Mouse (Mus musculus) lung, postnatal 0 days (tissue): ENCODE measurements at regions not wholly inside any gene's neighbourhood (a gene's known extent, or its start where the extent isn't known, plus 50 kb on each side); places are given as distances from the start of the nearest gene placed in this dataset.

Experiments used
- ATAC-seq: fragments of 200-750 bp; cut with Nextera tagmentation; 2 replicates; pipeline ENCODE4 v1.8.0; 2017; ENCODE audit warnings: moderate library complexity
- DNase-seq: peaks from one replicate; pipeline ENCODE4 v3.0.0-alpha.2; 2016; ENCODE audit warnings: low spot score
- H3K27ac ChIP-seq: fragments of 300-500 bp; sonication (generic); 2 replicates; pipeline ENCODE4 v1.5.1; 2014; ENCODE audit warnings: antibody characterized with exemption, mild to moderate bottlenecking, low read length, mixed read lengths
- H3K27me3 ChIP-seq: fragments of 300-500 bp; sonication (generic); replicated peaks from 2 replicates; pipeline ENCODE4 v1.6.1; 2014; ENCODE audit warnings: low read length, mixed read lengths; ENCODE audit not compliant: insufficient read depth
- H3K36me3 ChIP-seq: fragments of 300-500 bp; sonication (generic); 2 replicates; pipeline ENCODE4 v1.6.1; 2014; ENCODE audit warnings: low read length, mixed read lengths; ENCODE audit not compliant: insufficient read depth
- H3K4me1 ChIP-seq: fragments of 300-500 bp; sonication (generic); 2 replicates; pipeline ENCODE4 v1.6.1; 2014; ENCODE audit warnings: antibody characterized with exemption, low read depth, low read length, mixed read lengths; ENCODE audit not compliant: insufficient read depth
- H3K4me2 ChIP-seq: fragments of 300-500 bp; sonication (generic); replicated peaks from 2 replicates; pipeline ENCODE4 v1.6.1; 2014; ENCODE audit warnings: low read depth, mild to moderate bottlenecking, low read length, moderate library complexity, mixed read lengths
- H3K4me3 ChIP-seq: fragments of 300-500 bp; sonication (generic); 2 replicates; pipeline ENCODE4 v1.5.1; 2014; ENCODE audit warnings: low read depth, low read length
- H3K9ac ChIP-seq: fragments of 300-500 bp; sonication (generic); replicated peaks from 2 replicates; pipeline ENCODE4 v1.6.1; 2014; ENCODE audit warnings: low read depth, mild to moderate bottlenecking
- H3K9me3 ChIP-seq: fragments of 300-500 bp; sonication (generic); 2 replicates; pipeline ENCODE4 v1.6.1; 2016; ENCODE audit warnings: low read length, mixed read lengths
- CTCF ChIP-seq: IDR thresholded peaks from 2 replicates; pipeline ENCODE4 v1.5.1; 2016; ENCODE audit warnings: antibody characterized with exemption, mild to moderate bottlenecking
- EP300 ChIP-seq: IDR thresholded peaks from 2 replicates; pipeline ENCODE4 v1.6.1; 2016; ENCODE audit warnings: antibody characterized with exemption, mild to moderate bottlenecking, control low read depth
- WGBS: fragments of 180-500 bp; shearing (Covaris S2); extraction: QIAGEN DNeasy Blood & Tissue Kit; methylation state at CpG from one replicate; pipeline ENCODE4 v1.1.7; 2014; 5-methylcytosine and 5-hydroxymethylcytosine counted together

DNA sequence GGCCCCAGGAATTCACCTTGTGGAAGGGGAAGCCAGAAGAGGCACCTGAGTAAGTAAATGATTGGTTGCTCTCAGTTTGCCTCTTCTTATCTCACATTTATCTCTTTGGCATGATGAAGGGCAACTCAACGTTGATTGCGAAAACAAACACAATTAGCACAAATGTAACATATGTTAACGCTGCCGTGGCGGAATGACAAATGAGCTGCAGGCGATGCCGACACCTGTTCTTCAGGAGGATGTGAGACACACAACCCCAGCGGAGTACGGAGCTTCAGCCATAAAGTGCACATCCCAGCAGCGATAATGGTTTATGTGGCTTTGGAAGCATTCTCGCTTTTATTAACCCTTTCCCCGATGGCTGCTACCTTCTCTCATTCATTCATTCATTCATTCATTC is 134.7 kb downstream of the Gm11146 start:
- WGBS, result 63% methylated on average over 12 of the region's 12 CpGs
- DNase-seq, result no peak
- no peak overlapping the region for H3K27ac ChIP-seq
- H3K9me3 ChIP-seq, result no peaks in the 10 kb centered on the region
- no peaks in the 10 kb centered on the region for H3K36me3 ChIP-seq
- no peak overlapping the region for H3K4me3 ChIP-seq
- no peak overlapping the region for H3K9ac ChIP-seq
- H3K4me2 ChIP-seq, result no peak overlapping the region
- H3K4me1 ChIP-seq, result no peaks in the 10 kb centered on the region
- no peak for TF ChIP-seq EP300
- ATAC-seq, result no peak
- no peaks in the 10 kb centered on the region for H3K27me3 ChIP-seq

DNA sequence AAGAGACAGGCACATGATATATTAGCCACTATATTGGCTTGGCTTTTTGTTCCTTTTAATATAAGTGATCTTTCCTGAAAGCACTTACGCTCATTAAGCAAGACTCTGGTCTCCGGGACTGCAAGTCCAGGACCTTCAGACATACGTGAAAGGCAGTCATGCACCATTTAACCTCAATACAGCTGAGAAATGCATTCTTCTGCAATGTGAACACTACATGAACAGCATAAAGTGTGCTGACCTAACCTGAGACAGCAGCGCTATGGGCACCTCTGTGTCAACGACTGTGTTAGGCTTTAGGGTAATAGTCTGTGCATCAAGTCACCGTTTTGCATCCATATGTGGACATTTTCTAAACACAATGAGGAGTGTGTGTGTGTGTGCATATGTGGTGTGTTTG is 137.3 kb downstream of the Gm11146 start:
- H3K4me2 ChIP-seq, result no peak overlapping the region
- TF ChIP-seq CTCF (no peak), EP300 (no peak)
- no peak overlapping the region for H3K4me3 ChIP-seq
- ATAC-seq, result no peak
- no peaks in the 10 kb centered on the region for H3K36me3 ChIP-seq
- no peak overlapping the region for H3K27ac ChIP-seq
- H3K9ac ChIP-seq, result no peak overlapping the region
- DNase-seq, result no peak
- H3K9me3 ChIP-seq, result no peaks in the 10 kb centered on the region
- H3K27me3 ChIP-seq, result no peaks in the 10 kb centered on the region
- H3K4me1 ChIP-seq, result no peaks in the 10 kb centered on the region
- 84% methylated on average over 6 of the region's 6 CpGs for WGBS

DNA sequence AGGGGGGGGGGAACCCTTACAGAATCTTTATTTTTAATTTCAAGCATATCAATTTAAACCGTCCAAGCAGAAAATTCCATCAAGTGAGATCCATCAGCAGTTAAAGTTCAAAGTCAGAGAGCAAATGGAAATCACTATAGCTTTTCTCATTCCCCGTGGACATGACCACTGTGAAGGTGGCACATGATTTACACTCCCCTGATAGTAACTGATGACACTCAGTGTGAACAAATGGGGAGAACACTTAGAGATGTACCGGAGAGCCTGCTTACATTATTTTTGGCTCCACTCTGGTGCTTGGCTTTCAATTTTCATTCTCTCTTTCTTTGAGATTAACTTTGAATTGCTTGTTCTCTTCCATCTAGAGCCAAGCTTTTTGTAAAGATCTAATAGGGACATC is 140.0 kb downstream of the Gm11146 start:
- H3K4me1 ChIP-seq, result no peaks in the 10 kb centered on the region
- no peaks in the 10 kb centered on the region for H3K27me3 ChIP-seq
- H3K27ac ChIP-seq, result no peak overlapping the region
- H3K36me3 ChIP-seq, result no peaks in the 10 kb centered on the region
- ATAC-seq (no peak), DNase-seq (no peak)
- TF ChIP-seq CTCF (no peak), EP300 (no peak)
- H3K9me3 ChIP-seq, result no peaks in the 10 kb centered on the region
- WGBS, result 75% methylated on average over 3 of the region's 3 CpGs
- no peak overlapping the region for H3K9ac ChIP-seq
- H3K4me2 ChIP-seq, result no peak overlapping the region
- no peak overlapping the region for H3K4me3 ChIP-seq

DNA sequence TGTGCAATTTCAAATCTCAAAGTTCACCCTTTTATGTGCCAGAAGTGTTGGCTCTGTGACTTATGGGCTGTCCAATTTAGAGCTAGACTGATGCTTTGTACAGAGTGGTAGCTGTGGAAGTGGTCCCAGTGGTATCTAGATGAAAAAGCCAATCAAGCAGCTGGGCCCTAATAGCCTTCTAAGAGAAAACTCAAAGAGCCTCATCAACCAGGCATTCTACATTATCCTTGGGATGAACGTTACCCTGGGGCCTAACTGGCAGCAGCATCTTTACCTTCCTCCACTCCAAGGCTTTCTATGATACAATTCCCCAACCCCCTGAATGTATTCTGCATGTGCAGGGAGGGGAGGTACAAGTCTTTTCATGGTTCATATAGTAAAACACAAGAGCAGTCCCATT is 140.4 kb downstream of the Gm11146 start:
- H3K9me3 ChIP-seq, result no peaks in the 10 kb centered on the region
- TF ChIP-seq CTCF (no peak), EP300 (no peak)
- 81% methylated on average over 1 of the region's 1 CpGs for WGBS

DNA sequence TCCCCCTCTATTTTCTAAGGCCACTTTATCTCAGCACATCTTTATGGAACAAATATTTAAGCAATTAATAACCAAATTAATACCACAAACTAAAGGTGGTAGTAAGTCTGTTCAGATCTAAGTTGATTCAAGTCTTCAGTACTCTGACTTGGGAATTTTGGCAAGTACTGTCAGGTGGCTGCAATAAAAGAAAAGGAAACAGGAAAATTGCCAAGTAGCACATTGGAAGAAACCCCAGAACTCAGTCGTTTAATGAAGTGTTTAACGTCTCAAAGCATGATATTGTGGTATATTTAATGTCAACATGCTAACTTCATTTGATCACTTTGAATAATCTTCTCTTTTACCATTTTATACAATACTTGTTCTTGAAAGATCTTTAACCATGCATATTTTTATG is 142.2 kb downstream of the Gm11146 start:
- Histone ChIP-seq H3K9me3 (no peaks in the 10 kb centered on the region), H3K36me3 (no peaks in the 10 kb centered on the region), H3K4me3 (no peak overlapping the region), H3K4me2 (no peak overlapping the region), H3K4me1 (no peaks in the 10 kb centered on the region), H3K9ac (no peak overlapping the region), H3K27ac (no peak overlapping the region), H3K27me3 (no peaks in the 10 kb centered on the region)
- DNase-seq (no peak), ATAC-seq (no peak)
- TF ChIP-seq EP300 (no peak), CTCF (no peak)
- WGBS, result 26% methylated on average over 2 of the region's 2 CpGs

More for the DNA sequence above, 140.4 kb downstream of the Gm11146 start:
- ATAC-seq (no peak), DNase-seq (no peak)
- Histone ChIP-seq H3K27ac (no peak overlapping the region), H3K4me3 (no peak overlapping the region), H3K9ac (no peak overlapping the region), H3K4me1 (no peaks in the 10 kb centered on the region), H3K4me2 (no peak overlapping the region), H3K36me3 (no peaks in the 10 kb centered on the region), H3K27me3 (no peaks in the 10 kb centered on the region)

DNA sequence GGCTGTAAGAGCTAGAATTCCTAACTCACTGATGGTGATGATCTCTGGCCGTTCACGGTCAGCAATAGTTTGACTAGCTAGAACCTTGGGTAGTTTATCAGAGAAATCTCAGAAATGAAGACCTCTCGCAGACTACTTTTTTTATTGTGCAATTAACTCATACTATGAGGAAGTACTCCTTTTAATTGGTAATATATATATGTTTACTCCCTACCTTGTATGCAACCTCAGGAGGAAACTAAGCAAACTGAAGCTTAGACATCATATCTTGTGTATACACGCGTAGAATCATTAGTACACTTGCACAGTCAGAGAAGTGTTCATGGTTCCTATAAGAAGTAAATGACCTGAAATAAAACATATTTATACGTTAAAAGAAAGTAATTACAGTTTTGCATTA is 157.2 kb downstream of the Gm11146 start:
- WGBS, result 88% methylated on average over 6 of the region's 6 CpGs
- Histone ChIP-seq H3K4me1 (no peaks in the 10 kb centered on the region), H3K4me2 (no peak overlapping the region), H3K36me3 (no peaks in the 10 kb centered on the region), H3K9ac (no peak overlapping the region), H3K9me3 (no peaks in the 10 kb centered on the region), H3K27me3 (no peaks in the 10 kb centered on the region), H3K27ac (no peak overlapping the region), H3K4me3 (no peak overlapping the region)
- no peak for TF ChIP-seq EP300
- TF ChIP-seq CTCF, result no peak
- no peak for DNase-seq
- no peak for ATAC-seq

DNA sequence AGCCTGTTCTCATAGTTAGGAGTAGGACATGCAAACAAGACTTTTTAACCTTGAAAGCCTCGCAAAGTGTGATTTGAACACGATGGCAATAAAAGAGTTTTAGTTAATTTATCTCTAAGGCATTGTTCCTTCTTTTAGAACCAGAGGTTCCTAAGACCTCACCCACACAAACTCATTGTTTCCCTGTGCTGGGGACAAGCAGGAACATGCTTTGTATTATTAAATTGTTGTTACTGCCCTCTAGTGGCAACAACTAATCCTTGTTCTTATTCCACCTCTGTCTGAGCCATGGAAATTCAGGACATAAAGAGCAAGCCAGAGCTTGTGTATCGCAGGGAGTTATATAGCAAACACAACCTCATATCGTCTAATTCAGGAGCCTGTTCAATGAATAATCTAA is 157.9 kb downstream of the Gm11146 start:
- TF ChIP-seq EP300, result no peak
- peak; percentile 77 for TF ChIP-seq CTCF
- no peak overlapping the region for H3K4me3 ChIP-seq
- no peak overlapping the region for H3K9ac ChIP-seq
- no peaks in the 10 kb centered on the region for H3K9me3 ChIP-seq
- H3K4me1 ChIP-seq, result no peaks in the 10 kb centered on the region
- no peak overlapping the region for H3K4me2 ChIP-seq
- ATAC-seq, result peak; percentile 73
- no peaks in the 10 kb centered on the region for H3K36me3 ChIP-seq
- WGBS, result 29% methylated on average over 4 of the region's 4 CpGs
- peak; percentile 87 for DNase-seq
- H3K27ac ChIP-seq, result no peak overlapping the region
- no peaks in the 10 kb centered on the region for H3K27me3 ChIP-seq
